Mouse (Mus musculus) B cell, adult 2 months (primary cell): Measurements from ENCODE around the gene Mrc1.
A peak's percentile ranks its signal among the peaks of the same experiment; 100 is the strongest.

ENCODE experiments used
- DNase-seq, 2 experiments: peaks; one replicate each; pipeline ENCODE4 v3.0.0; 2022

Mrc1 gene

GRCm38 (mm10) chr2:14249839-14250564 lies 20.8 kb downstream of the Mrc1 start:
- DNase-seq, result peak; percentile 61 to 63

GRCm38 (mm10) chr2:14251938-14252337 lies 22.7 kb downstream of the Mrc1 start:
- DNase-seq, result peak in 1 of 2 experiments; percentile 11

GRCm38 (mm10) chr2:14258345-14258850 lies 29.2 kb downstream of the Mrc1 start:
- no peak for DNase-seq

- no peak for DNase-seq
These were observed 32.9 kb downstream of the Mrc1 start for GRCm38 (mm10) chr2:14262090-14262489.

- no peak for DNase-seq
These were observed 40.0 kb downstream of the Mrc1 start for GRCm38 (mm10) chr2:14269160-14269559.

GRCm38 (mm10) chr2:14272088-14272487 lies 42.9 kb downstream of the Mrc1 start:
- no peak for DNase-seq

GRCm38 (mm10) chr2:14275796-14276195 lies 46.6 kb downstream of the Mrc1 start:
- DNase-seq, result no peak

- no peak for DNase-seq
These were observed 50.1 kb downstream of the Mrc1 start for GRCm38 (mm10) chr2:14279256-14279655.

- no peak for DNase-seq
These were observed 50.6 kb downstream of the Mrc1 start for GRCm38 (mm10) chr2:14279795-14280194.

GRCm38 (mm10) chr2:14295334-14295733 lies 66.1 kb downstream of the Mrc1 start:
- DNase-seq, result peak; percentile 92 to 94

GRCm38 (mm10) chr2:14312505-14313380 lies 83.6 kb downstream of the Mrc1 start:
- no peak for DNase-seq

- no peak for DNase-seq
These were observed 85.9 kb downstream of the Mrc1 start for GRCm38 (mm10) chr2:14315113-14315512.

- DNase-seq, result no peak
These were observed 112.6 kb downstream of the Mrc1 start for GRCm38 (mm10) chr2:14341652-14342308.

GRCm38 (mm10) chr2:14342309-14342839 lies 113.2 kb downstream of the Mrc1 start:
- no peak for DNase-seq
